Mouse (Mus musculus): Measurements from ENCODE around the gene Eif1ad.

Gene Eif1ad

GRCm38 (mm10) chr19:5418750-5419466 lies 52.4 kb downstream of the Eif1ad start:
- DNase-seq (ENCODE audit: low spot score in 2 of 2) = no peak

GRCm38 (mm10) chr19:5419630-5420029 lies 53.1 kb downstream of the Eif1ad start:
- DNase-seq (ENCODE audit: low spot score in 2 of 2) = no peak

- DNase-seq (ENCODE audit: low spot score in 2 of 2) = no peak
Observed at GRCm38 (mm10) chr19:5420579-5420978, 54.0 kb downstream of the Eif1ad start.
